Mouse (Mus musculus) lung, adult 2 months (tissue): Measurements from ENCODE around the gene Olfr281. TPM values are rescaled to one million over a fixed set of nuclear protein-coding genes. Genes with fewer than 3 reads are reported as not detected.
"Not testable (repeated sequence)": the region's sequence is repeated elsewhere in the genome, so short reads cannot be mapped to it uniquely, and the experiment has no call there.

ENCODE experiments used
- DNase-seq: peaks from one replicate; pipeline ENCODE4 v3.0.0; 2022
- H3K4me1 ChIP-seq: fragments of 200-500 bp; 2 replicates; pipeline ENCODE4 v1.6.1; 2011; ENCODE audit warnings: low read length; ENCODE audit not compliant: control insufficient read depth, insufficient read depth
- H3K4me3 ChIP-seq: fragments of 200-500 bp; replicated peaks from 2 replicates; pipeline ENCODE3; 2011; ENCODE audit warnings: low read depth, mild to moderate bottlenecking, control low read depth, low read length; ENCODE audit errors: extremely low read depth
- CTCF ChIP-seq: fragments of 200-500 bp; IDR thresholded peaks from 2 replicates; pipeline ENCODE4 v1.5.1; 2011; ENCODE audit warnings: mild to moderate bottlenecking, low read length, control low read depth; ENCODE audit not compliant: insufficient read depth
- POLR2A ChIP-seq: fragments of 200-500 bp; IDR thresholded peaks from 2 replicates; pipeline ENCODE4 v1.6.1; 2011; ENCODE audit warnings: low read depth, mild to moderate bottlenecking, control low read depth, low read length, borderline replicate concordance; ENCODE audit errors: extremely low read depth
- WGBS: fragments of 180-500 bp; shearing (Covaris S2); methylation state at CpG from one replicate; pipeline ENCODE4 v1.1.7; 2018; 5-methylcytosine and 5-hydroxymethylcytosine counted together
- polyA plus RNA-seq: library from polyadenylated mRNA; depleted of rRNA; stranded (reverse); fragments of >200 nt; gene quantifications from 2 replicates; pipeline ENCODE4 v1.2.3, GENCODE M21; 2012; rRNA removed

The Olfr281 gene
- polyA plus RNA-seq, result not detected in 2 replicates

GRCm38 (mm10) chr15:98452288-98452687 lies at the start of gene Olfr281:
Olfr281 (plus strand) TSS chr15:98452588.
- DNase-seq, result no peak
- no peak for TF ChIP-seq POLR2A
- TF ChIP-seq CTCF, result no peak
- Histone ChIP-seq H3K4me3 (no peak within 1 kb of the TSS), H3K4me1 (no peaks in the 10 kb centered on the region; the same call in 1 of the 2 replicates)
- WGBS, result 92% methylated on average over 7 of the region's 7 CpGs

- Histone ChIP-seq H3K4me3 (no peak overlapping the region), H3K4me1 (no peaks in the 10 kb centered on the region)
- DNase-seq, result no peak
- no peak for TF ChIP-seq POLR2A
- TF ChIP-seq CTCF, result peak; percentile 34; the same call in 1 of the 2 replicates
- 63% methylated on average over 17 of the region's 17 CpGs for WGBS
Measured at GRCm38 (mm10) chr15:98408406-98409060, 43.9 kb upstream of the Olfr281 start.

GRCm38 (mm10) chr15:98409635-98410034 lies 42.8 kb upstream of the Olfr281 start:
- no peak for DNase-seq
- Histone ChIP-seq H3K4me1 (no peaks in the 10 kb centered on the region), H3K4me3 (no peak overlapping the region)
- no peak for TF ChIP-seq CTCF
- no peak for TF ChIP-seq POLR2A
- 84% methylated on average over 2 of the region's 2 CpGs for WGBS

GRCm38 (mm10) chr15:98410249-98410648 lies 42.1 kb upstream of the Olfr281 start:
- DNase-seq, result no peak
- no peak for TF ChIP-seq POLR2A
- TF ChIP-seq CTCF, result no peak
- 92% methylated on average over 9 of the region's 9 CpGs for WGBS
- Histone ChIP-seq H3K4me3 (no peak overlapping the region), H3K4me1 (no peaks in the 10 kb centered on the region)

GRCm38 (mm10) chr15:98415996-98416395 lies 36.4 kb upstream of the Olfr281 start:
- 55% methylated on average over 4 of the region's 4 CpGs for WGBS
- TF ChIP-seq CTCF, result no peak
- no peak for TF ChIP-seq POLR2A
- Histone ChIP-seq H3K4me1 (no peaks in the 10 kb centered on the region), H3K4me3 (no peak overlapping the region)
- DNase-seq, result no peak

GRCm38 (mm10) chr15:98416802-98417201 lies 35.6 kb upstream of the Olfr281 start:
- H3K4me1 ChIP-seq, H3K4me3 ChIP-seq, DNase-seq: not testable (repeated sequence)

- 50% methylated on average over 2 of the region's 3 CpGs for WGBS
- peak; percentile 47 for TF ChIP-seq CTCF
- DNase-seq, H3K4me3 ChIP-seq, H3K4me1 ChIP-seq: not testable (repeated sequence)
Measured at GRCm38 (mm10) chr15:98417285-98417684, 35.1 kb upstream of the Olfr281 start.

GRCm38 (mm10) chr15:98418096-98418495 lies 34.3 kb upstream of the Olfr281 start:
- no peak for TF ChIP-seq CTCF
- TF ChIP-seq POLR2A, result no peak
- Histone ChIP-seq H3K4me3 (no peak overlapping the region), H3K4me1 (no peaks in the 10 kb centered on the region)
- WGBS, result 59% methylated on average over 7 of the region's 7 CpGs
- DNase-seq, result no peak

GRCm38 (mm10) chr15:98420897-98421296 lies 31.5 kb upstream of the Olfr281 start:
- 47% methylated on average over 4 of the region's 4 CpGs for WGBS
- Histone ChIP-seq H3K4me3 (no peak overlapping the region), H3K4me1 (no peaks in the 10 kb centered on the region)
- TF ChIP-seq POLR2A, result no peak
- no peak for TF ChIP-seq CTCF
- DNase-seq, result no peak

GRCm38 (mm10) chr15:98424326-98424725 lies 28.1 kb upstream of the Olfr281 start:
- WGBS, result 44% methylated on average over 14 of the region's 14 CpGs
- no peaks in the 10 kb centered on the region for H3K4me1 ChIP-seq
- DNase-seq, result no peak
- H3K4me3 ChIP-seq, result no peak overlapping the region
- TF ChIP-seq POLR2A, result no peak
- TF ChIP-seq CTCF, result no peak

GRCm38 (mm10) chr15:98424753-98425152 lies 27.6 kb upstream of the Olfr281 start:
- DNase-seq, result no peak
- Histone ChIP-seq H3K4me3 (no peak overlapping the region), H3K4me1 (no peaks in the 10 kb centered on the region)
- no peak for TF ChIP-seq POLR2A
- TF ChIP-seq CTCF, result no peak
- 24% methylated on average over 6 of the region's 6 CpGs for WGBS
